Comparison of ENCODE assay signal across 11 mouse cellular contexts in genomic region chr2:147454362-147455257, GRCm38 (mm10).
A peak's percentile ranks its signal among the peaks of the same experiment; 100 is the strongest.
DNase-seq lines count a peak whose midpoint lies in the region; ATAC-seq lines count a peak whose summit lies in the region.
"Had no signal": no experiment of that assay in that cellular context is flagged by ENCODE, and none has a peak within 500 bp of the region (broad histone marks: within the 10 kb centered on the region; RNA-seq: fewer than 3 reads in every experiment).

No protein-coding gene starts in this region.

- whole genome bisulfite sequencing in hindbrain, embryonic 15.5 days, result 15% methylated on average over 18 of the region's 18 CpGs

- ATAC-seq in hindbrain, embryonic 15.5 days (ENCODE audit: low FRiP score, low read depth), result peak; percentile 89
- no peak for ATAC-seq in granulocyte monocyte progenitor cell, adult 5-6 weeks (replicated peaks; ENCODE audit: poor library complexity, severe bottlenecking)

- no peaks in the 10 kb centered on the region for H3K27me3 ChIP-seq in hindbrain, embryonic 15.5 days
- H3K27me3 ChIP-seq: limb, embryonic 15.5 days had no signal

- H3K4me2 ChIP-seq in hindbrain, embryonic 15.5 days, result peak overlapping the region; percentile 50
- H3K4me2 ChIP-seq: limb, embryonic 15.5 days had no signal

- H3K9ac ChIP-seq in hindbrain, embryonic 15.5 days, result peak overlapping the region; percentile 18
- H3K9ac ChIP-seq: limb, embryonic 15.5 days had no signal

- no peaks in the 10 kb centered on the region for H3K36me3 ChIP-seq in hindbrain, embryonic 15.5 days
- H3K36me3 ChIP-seq: limb, embryonic 15.5 days had no signal

- H3K27ac ChIP-seq in hindbrain, embryonic 15.5 days (replicated peaks), result peak overlapping the region; percentile 61
- H3K27ac ChIP-seq: heart, adult 2 months; limb, embryonic 15.5 days had no signal

- peak; percentile 7 to 14 for DNase-seq in cerebellum, postnatal 25 days
- no peak for DNase-seq in cerebellum, adult 11 months
- DNase-seq in lung, postnatal 4 days, result peak; percentile 51 to 83
- DNase-seq in right cerebral cortex, postnatal 14 days, result peak; percentile 17
- no peak for DNase-seq in urinary bladder, postnatal 4 days (ENCODE audit: low spot score in 2 of 2)
- DNase-seq in heart, adult 8-10 months (ENCODE audit: low spot score), result no peak
- DNase-seq: adrenal gland, adult 8-10 months; heart, adult 2 months had no signal

- H3K4me3 ChIP-seq in hindbrain, embryonic 15.5 days, result peak overlapping the region; percentile 29
- H3K4me3 ChIP-seq: heart, adult 2 months; limb, embryonic 15.5 days had no signal

- H3K4me1 ChIP-seq in hindbrain, embryonic 15.5 days (replicated peaks), result peaks cover 12% of the 10 kb centered on the region
- H3K4me1 ChIP-seq: limb, embryonic 15.5 days had no signal

- no peaks in the 10 kb centered on the region for H3K9me3 ChIP-seq in hindbrain, embryonic 15.5 days
- H3K9me3 ChIP-seq: limb, embryonic 15.5 days had no signal

Comparison
In these comparisons a context has a peak if more than half of its experiments do, and no peak if none do; other contexts are left out.
1. DNase-seq: peak in cerebellum, postnatal 25 days (2 of 2), lung, postnatal 4 days (2 of 2) and right cerebral cortex, postnatal 14 days (single experiment); none in cerebellum, adult 11 months (single experiment), urinary bladder, postnatal 4 days (0 of 2) and heart, adult 8-10 months (single experiment).